ENCODE assay signal across 8 mouse cellular contexts in genomic region chr14:20794589-20794988, GRCm38 (mm10). TPM values are rescaled to one million over a fixed set of nuclear protein-coding genes. Genes with fewer than 3 reads are reported as not detected.
DNase-seq lines count a peak whose midpoint lies in the region; ATAC-seq and TF ChIP-seq lines count a peak whose summit lies in the region.

No protein-coding gene starts in this region.

- H3K9ac ChIP-seq in heart, embryonic 11.5 days (ENCODE audit: low read depth, low read length) = peak overlapping the region; percentile 85
- H3K9ac ChIP-seq in forebrain, embryonic 12.5 days = peak overlapping the region; percentile 90; the same call in 1 of the 2 replicates
- H3K9ac ChIP-seq in liver, embryonic 14.5 days (replicated peaks) = peak overlapping the region; percentile 66

- peak overlapping the region; percentile 79 for H3K27ac ChIP-seq in heart, embryonic 11.5 days (ENCODE audit: low read depth, low read length)
- H3K27ac ChIP-seq in forebrain, embryonic 12.5 days = peak overlapping the region; percentile 84; the same call in 1 of the 2 replicates
- no peak overlapping the region; the same call in 1 of the 2 replicates for H3K27ac ChIP-seq in liver, embryonic 14.5 days

- H3K9me3 ChIP-seq in heart, embryonic 11.5 days (replicated peaks; ENCODE audit: control insufficient read depth, low read length) = no peaks in the 10 kb centered on the region
- no peaks in the 10 kb centered on the region for H3K9me3 ChIP-seq in forebrain, embryonic 12.5 days
- no peaks in the 10 kb centered on the region for H3K9me3 ChIP-seq in liver, embryonic 14.5 days (ENCODE audit: control insufficient read depth, low read length)

- peak overlapping the region; percentile 88 for H3K4me2 ChIP-seq in heart, embryonic 11.5 days
- H3K4me2 ChIP-seq in forebrain, embryonic 12.5 days = peak overlapping the region; percentile 78
- peak overlapping the region; percentile 91 for H3K4me2 ChIP-seq in liver, embryonic 14.5 days (ENCODE audit: low read depth)

- peaks cover 16% of the 10 kb centered on the region; the same call in 1 of the 2 replicates for H3K36me3 ChIP-seq in heart, embryonic 11.5 days (ENCODE audit: control insufficient read depth, insufficient read depth, low read length)
- peaks cover 21% of the 10 kb centered on the region for H3K36me3 ChIP-seq in forebrain, embryonic 12.5 days (replicated peaks)
- H3K36me3 ChIP-seq in liver, embryonic 14.5 days (replicated peaks; ENCODE audit: control insufficient read depth, insufficient read depth, low read depth) = no peaks in the 10 kb centered on the region

- no peak for TF ChIP-seq CTCF in liver, embryonic 14.5 days (IDR thresholded peaks at IDR 0.05; ENCODE audit: low read depth)

- ATAC-seq in heart, embryonic 11.5 days (replicated peaks; ENCODE audit: insufficient number of reproducible peaks, low FRiP score, low TSS enrichment) = no peak
- no peak for ATAC-seq in forebrain, embryonic 12.5 days (ENCODE audit: low FRiP score)
- no peak for ATAC-seq in liver, embryonic 14.5 days (ENCODE audit: insufficient read depth)
- no peak for ATAC-seq in megakaryocyte-erythroid progenitor cell, adult 5-6 weeks (replicated peaks; ENCODE audit: low FRiP score, low TSS enrichment, poor library complexity, severe bottlenecking)

- peaks cover 23% of the 10 kb centered on the region for H3K4me1 ChIP-seq in heart, embryonic 11.5 days (ENCODE audit: control insufficient read depth, insufficient read depth, low read length)
- H3K4me1 ChIP-seq in forebrain, embryonic 12.5 days = peaks cover 45% of the 10 kb centered on the region
- H3K4me1 ChIP-seq in liver, embryonic 14.5 days (replicated peaks; ENCODE audit: control insufficient read depth in 2 of 2, insufficient read depth in 2 of 2, low read length in 1 of 2) = peaks cover 0 to 10% of the 10 kb centered on the region in 2 experiments; a peak in 3 of 4 replicates

- no peaks in the 10 kb centered on the region for H3K27me3 ChIP-seq in heart, embryonic 11.5 days (ENCODE audit: control insufficient read depth, insufficient read depth, low read length)
- 0 out of 2 replicates have a peak, but pooled peaks cover 6% of the 10 kb centered on the region for H3K27me3 ChIP-seq in forebrain, embryonic 12.5 days
- H3K27me3 ChIP-seq in liver, embryonic 14.5 days (ENCODE audit: control insufficient read depth, insufficient read depth, low read length) = no peaks in the 10 kb centered on the region

- DNase-seq in heart, postnatal 25 days (ENCODE audit: low spot score) = no peak
- peak; percentile 69 for DNase-seq in A20 (ENCODE audit: low read depth, low spot score)
- DNase-seq in liver, embryonic 14.5 days (ENCODE audit: low read depth in 3 of 3, low spot score in 3 of 3) = no peak
- DNase-seq in right cerebral cortex, postnatal 36 days (ENCODE audit: low spot score in 2 of 2) = no peak
- no peak for DNase-seq in cerebellum, adult 11-12 months

- intact Hi-C loops in heart, postnatal 25 days (cut with DNase I) = no loop called here

- H3K4me3 ChIP-seq in heart, embryonic 11.5 days (ENCODE audit: low read depth, low read length) = peak overlapping the region; percentile 86
- peak overlapping the region; percentile 92 for H3K4me3 ChIP-seq in forebrain, embryonic 12.5 days (replicated peaks)
- H3K4me3 ChIP-seq in liver, embryonic 14.5 days (ENCODE audit: insufficient read depth in 1 of 2, low read depth in 2 of 2, low read length in 2 of 2) = peak overlapping the region; percentile 60 to 71

- WGBS in heart, embryonic 11.5 days (ENCODE audit: insufficient replicate concordance) = 11% methylated on average over 9 of the region's 9 CpGs
- WGBS in forebrain, embryonic 12.5 days = 7% methylated on average over 9 of the region's 9 CpGs
- 6% methylated on average over 9 of the region's 9 CpGs for WGBS in liver, embryonic 14.5 days (ENCODE audit: insufficient replicate concordance)

- TF ChIP-seq EP300 in liver, embryonic 14.5 days (IDR thresholded peaks at IDR 0.05; ENCODE audit: low read depth) = no peak

RNA-seq across cellular contexts. Expression of gene Camk2g, which starts 0.7 kb away (rescaled TPM):
- 61.8 and 65.6 TPM in 2 replicates for polyA plus RNA-seq in heart, embryonic 11.5 days (2014; fragmentation: Nextera tagmentation; extraction: Ambion mirVana)
- total RNA-seq in heart, postnatal 25 days (2021) = 10 to 100 TPM; 50.4 to 59.5 TPM
- polyA plus RNA-seq in forebrain, embryonic 12.5 days (2016; fragmentation: Nextera tagmentation; extraction: Ambion mirVana) = 54.1 and 60.4 TPM in 2 replicates
- 4.5 and 5.4 TPM in 2 replicates for polyA plus RNA-seq in liver, embryonic 14.5 days (2012; rRNA removed)
- polyA plus RNA-seq in liver, embryonic 14.5 days (2014; fragmentation: Nextera tagmentation; extraction: Ambion mirVana) = 3.9 and 7.2 TPM in 2 replicates
- 7.1 and 30.8 TPM in 2 replicates for total RNA-seq in megakaryocyte-erythroid progenitor cell, adult 5-6 weeks (2014; fragmentation: Nextera tagmentation)
- total RNA-seq in megakaryocyte-erythroid progenitor cell, adult 5-6 weeks (2017) = 33.0 and 34.8 TPM in 2 replicates

RNA-seq across cellular contexts. Expression of gene Plau, which starts 41.9 kb away (rescaled TPM):
- 0.37 and 0.66 TPM in 2 replicates for polyA plus RNA-seq in heart, embryonic 11.5 days (2014; fragmentation: Nextera tagmentation; extraction: Ambion mirVana)
- total RNA-seq in heart, postnatal 25 days (2021) = 1 to 10 TPM; 4.5 to 4.6 TPM
- 0.10 and 0.15 TPM in 2 replicates for polyA plus RNA-seq in forebrain, embryonic 12.5 days (2016; fragmentation: Nextera tagmentation; extraction: Ambion mirVana)
- polyA plus RNA-seq in liver, embryonic 14.5 days (2012; rRNA removed) = 0.74 and 1.3 TPM in 2 replicates
- 0.43 and 0.57 TPM in 2 replicates for polyA plus RNA-seq in liver, embryonic 14.5 days (2014; fragmentation: Nextera tagmentation; extraction: Ambion mirVana)
- total RNA-seq in megakaryocyte-erythroid progenitor cell, adult 5-6 weeks (2014; fragmentation: Nextera tagmentation) = not detected in 2 replicates
- total RNA-seq in megakaryocyte-erythroid progenitor cell, adult 5-6 weeks (2017) = 0.38 TPM in 1 of 2 replicates, not detected in the other
